Mouse (Mus musculus): ENCODE results near the gene Mgst2. TPM values are rescaled to one million over a fixed set of nuclear protein-coding genes. Genes with fewer than 3 reads are reported as not detected.

The Mgst2 gene
- polyA plus RNA-seq, 1 experiment: not detected

GRCm38 (mm10) chr3:51729109-51729918 lies 69.2 kb downstream of the Mgst2 start:
- no peak overlapping the region; the same call in 1 of the 2 replicates for H3K27ac ChIP-seq (ENCODE audit: insufficient read depth, low read depth, low read length)
- WGBS: 63% methylated on average over 14 of the region's 14 CpGs
- TF ChIP-seq CTCF (IDR thresholded peaks at IDR 0.05; ENCODE audit: insufficient read depth, low read depth, low read length): no peak
- TF ChIP-seq POLR2A (IDR thresholded peaks at IDR 0.05; ENCODE audit: insufficient read depth, low read depth, low read length): no peak
- H3K4me1 ChIP-seq (ENCODE audit: control insufficient read depth, insufficient read depth, low read length): peaks cover 14% of the 10 kb centered on the region
- no peak overlapping the region for H3K4me3 ChIP-seq (ENCODE audit: insufficient read depth, low read depth, low read length)

GRCm38 (mm10) chr3:51730662-51731061 lies 70.5 kb downstream of the Mgst2 start:
- WGBS: 85% methylated on average over 7 of the region's 7 CpGs
- Histone ChIP-seq H3K4me3 (ENCODE audit: insufficient read depth, low read depth, low read length) (no peak overlapping the region), H3K4me1 (ENCODE audit: control insufficient read depth, insufficient read depth, low read length) (peaks cover 14% of the 10 kb centered on the region), H3K27ac (ENCODE audit: insufficient read depth, low read depth, low read length) (no peak overlapping the region)
- no peak for TF ChIP-seq POLR2A (IDR thresholded peaks at IDR 0.05; ENCODE audit: insufficient read depth, low read depth, low read length)

GRCm38 (mm10) chr3:51731949-51732636 lies 71.9 kb downstream of the Mgst2 start:
- 83% methylated on average over 16 of the region's 16 CpGs for WGBS
- TF ChIP-seq CTCF (IDR thresholded peaks at IDR 0.05; ENCODE audit: insufficient read depth, low read depth, low read length) (no peak), POLR2A (IDR thresholded peaks at IDR 0.05; ENCODE audit: insufficient read depth, low read depth, low read length) (no peak)
- H3K4me3 ChIP-seq (ENCODE audit: insufficient read depth, low read depth, low read length): no peak overlapping the region
- peaks cover 14% of the 10 kb centered on the region for H3K4me1 ChIP-seq (ENCODE audit: control insufficient read depth, insufficient read depth, low read length)
- no peak overlapping the region for H3K27ac ChIP-seq (ENCODE audit: insufficient read depth, low read depth, low read length)

Other genes starting within 250 kb of the Mgst2 start
- gene Naa15, start 245.2 kb upstream of the Mgst2 start, polyA plus RNA-seq (2012; ENCODE audit: insufficient read depth, insufficient read length, low replicate concordance, missing spikeins): not detected in 2 replicates
- not detected in 2 replicates for gene Rab33b, start 176.4 kb upstream of the Mgst2 start, polyA plus RNA-seq (2012; ENCODE audit: insufficient read depth, insufficient read length, low replicate concordance, missing spikeins)
- 388 TPM in 1 of 2 replicates, not detected in the other for gene Setd7, start 99.5 kb upstream of the Mgst2 start, polyA plus RNA-seq (2012; ENCODE audit: insufficient read depth, insufficient read length, low replicate concordance, missing spikeins)